In genomic region chr13:104650145-104650544, GRCm38 (mm10) we compare ENCODE assay signal across 29 mouse cellular contexts.
DNase-seq lines count a peak whose midpoint lies in the region; ATAC-seq and TF ChIP-seq lines count a peak whose summit lies in the region.
"Had no signal": no experiment of that assay in that cellular context is flagged by ENCODE, and none has a peak within 500 bp of the region (broad histone marks: within the 10 kb centered on the region; RNA-seq: fewer than 3 reads in every experiment).

No protein-coding gene starts in this region.

- no peaks in the 10 kb centered on the region for H3K79me2 ChIP-seq in liver, adult 2 months (ENCODE audit: control insufficient read depth, insufficient read depth, low read length)

- no peaks in the 10 kb centered on the region for H3K27me3 ChIP-seq in liver, adult 2 months (ENCODE audit: control insufficient read depth, insufficient read depth, low read length)
- H3K27me3 ChIP-seq in heart, embryonic 12.5 days (replicated peaks) = no peaks in the 10 kb centered on the region
- H3K27me3 ChIP-seq: embryonic facial prominence, embryonic 12.5 days; embryonic facial prominence, embryonic 15.5 days; forebrain, embryonic 12.5 days; heart, embryonic 15.5 days; hindbrain, embryonic 13.5 days; intestine, embryonic 15.5 days had no signal

- TF ChIP-seq CTCF in liver, adult 2 months (IDR thresholded peaks at IDR 0.05; ENCODE audit: low read depth, low read length) = no peak

- peaks cover 2% of the 10 kb centered on the region; the same call in 1 of the 2 replicates for H3K4me1 ChIP-seq in liver, adult 2 months (ENCODE audit: control insufficient read depth, insufficient read depth, low read length)
- H3K4me1 ChIP-seq in heart, embryonic 12.5 days (replicated peaks) = peaks cover 9% of the 10 kb centered on the region; the same call in 1 of the 2 replicates
- H3K4me1 ChIP-seq: forebrain, embryonic 12.5 days; hindbrain, embryonic 10.5 days; hindbrain, embryonic 13.5 days; intestine, embryonic 15.5 days had no signal

- H3K36me3 ChIP-seq in liver, adult 2 months (ENCODE audit: control insufficient read depth, insufficient read depth, low read length) = no peaks in the 10 kb centered on the region
- H3K36me3 ChIP-seq in heart, embryonic 12.5 days = no peaks in the 10 kb centered on the region
- H3K36me3 ChIP-seq: embryonic facial prominence, embryonic 12.5 days; embryonic facial prominence, embryonic 15.5 days; forebrain, embryonic 12.5 days; heart, embryonic 15.5 days; hindbrain, embryonic 10.5 days; hindbrain, embryonic 13.5 days; intestine, embryonic 15.5 days had no signal

- peak; percentile 99 for ATAC-seq in granulocyte monocyte progenitor cell, adult 5-6 weeks (replicated peaks; ENCODE audit: poor library complexity, severe bottlenecking)
- ATAC-seq in neutrophil, adult 5-6 weeks (ENCODE audit: extremely low read depth, insufficient number of reproducible peaks, low FRiP score, poor library complexity, severe bottlenecking) = 0 out of 2 replicates have a peak, but pooled peaks have one; percentile 19
- no peak for ATAC-seq in heart, embryonic 12.5 days (ENCODE audit: insufficient number of reproducible peaks, low FRiP score)
- ATAC-seq: CD4-positive, CD25-positive, alpha-beta regulatory T cell, adult 4 months; forebrain, embryonic 16.5 days; hindbrain, embryonic 16.5 days; intestine, embryonic 15.5 days had no signal

- H3K9ac ChIP-seq in liver, adult 2 months (ENCODE audit: low read depth, low read length) = no peak overlapping the region
- no peak overlapping the region for H3K9ac ChIP-seq in heart, embryonic 12.5 days
- H3K9ac ChIP-seq: embryonic facial prominence, embryonic 12.5 days; embryonic facial prominence, embryonic 15.5 days; forebrain, embryonic 12.5 days; heart, embryonic 15.5 days; hindbrain, embryonic 13.5 days; intestine, embryonic 15.5 days had no signal

- TF ChIP-seq POLR2A in liver, adult 2 months (IDR thresholded peaks at IDR 0.05; ENCODE audit: extremely low read depth, insufficient read depth, low read length) = no peak

- peak; percentile 53 for DNase-seq in liver, adult 2 months (ENCODE audit: extremely low read depth, low read depth, low spot score)
- DNase-seq in liver = no peak
- DNase-seq in lung, postnatal 36 days = peak; percentile 24
- DNase-seq in lung, postnatal 4 days = no peak
- no peak for DNase-seq in adrenal gland, postnatal 25 days
- DNase-seq: adrenal gland, adult 8-10 months; adrenal gland, postnatal 36 days; cerebellum, adult 11 months; cerebellum, adult 2 months; cerebellum, adult 9-11 months; cerebellum, postnatal 25 days; gastrocnemius, postnatal 14 days; heart, adult 2 months; heart, postnatal 10 days; heart, postnatal 36 days had no signal

- 54% methylated on average over 5 of the region's 5 CpGs for WGBS in liver, adult 2 months
- WGBS in heart, embryonic 12.5 days = 72% methylated on average over 5 of the region's 5 CpGs

- no peak overlapping the region for H3K4me2 ChIP-seq in heart, embryonic 12.5 days
- H3K4me2 ChIP-seq: embryonic facial prominence, embryonic 12.5 days; embryonic facial prominence, embryonic 15.5 days; forebrain, embryonic 12.5 days; heart, embryonic 11.5 days; heart, embryonic 15.5 days; hindbrain, embryonic 13.5 days; intestine, embryonic 15.5 days had no signal

- H3K27ac ChIP-seq in liver, adult 2 months (replicated peaks; ENCODE audit: insufficient read depth, low read depth, low read length) = no peak overlapping the region
- no peak overlapping the region for H3K27ac ChIP-seq in heart, embryonic 12.5 days (ENCODE audit: poor library complexity, severe bottlenecking)
- H3K27ac ChIP-seq: embryonic facial prominence, embryonic 12.5 days; embryonic facial prominence, embryonic 15.5 days; forebrain, embryonic 12.5 days; heart, adult 2 months; heart, embryonic 15.5 days; hindbrain, embryonic 10.5 days; hindbrain, embryonic 13.5 days; intestine, embryonic 15.5 days had no signal

- H3K9me3 ChIP-seq in heart, embryonic 12.5 days (replicated peaks) = no peaks in the 10 kb centered on the region
- H3K9me3 ChIP-seq: embryonic facial prominence, embryonic 12.5 days; embryonic facial prominence, embryonic 15.5 days; forebrain, embryonic 12.5 days; heart, embryonic 15.5 days; hindbrain, embryonic 10.5 days; hindbrain, embryonic 13.5 days; intestine, embryonic 15.5 days had no signal

- no peak overlapping the region for H3K4me3 ChIP-seq in liver, adult 2 months (ENCODE audit: insufficient read depth, low read depth, low read length)
- no peak overlapping the region for H3K4me3 ChIP-seq in heart, embryonic 12.5 days
- H3K4me3 ChIP-seq: embryonic facial prominence, embryonic 12.5 days; embryonic facial prominence, embryonic 15.5 days; forebrain, embryonic 12.5 days; heart, adult 2 months; heart, embryonic 15.5 days; hindbrain, embryonic 10.5 days; hindbrain, embryonic 13.5 days; intestine, embryonic 15.5 days had no signal

Comparison
In these comparisons a context has a peak if more than half of its experiments do, and no peak if none do; other contexts are left out.
1. DNase-seq: peak in liver, adult 2 months (single experiment) and lung, postnatal 36 days (single experiment); none in liver (single experiment), lung, postnatal 4 days (0 of 2) and adrenal gland, postnatal 25 days (single experiment).